Mouse (Mus musculus) heart, embryonic 10.5 days (tissue): Measurements from ENCODE around the gene Tns2. TPM values are rescaled to one million over a fixed set of nuclear protein-coding genes. Genes with fewer than 3 reads are reported as not detected.

Source experiments
- DNase-seq: peaks from one replicate; pipeline ENCODE4 v3.0.0-alpha.2; 2017; ENCODE audit warnings: low spot score
- H3K27ac ChIP-seq: fragments of 300-500 bp; sonication (generic); 2 replicates; pipeline ENCODE4 v1.5.1; 2016; ENCODE audit warnings: mild to moderate bottlenecking
- H3K27me3 ChIP-seq: fragments of 300-500 bp; sonication (generic); 2 replicates; pipeline ENCODE4 v1.6.1; 2016; ENCODE audit warnings: mild to moderate bottlenecking; ENCODE audit not compliant: poor library complexity, insufficient read depth, severe bottlenecking
- H3K36me3 ChIP-seq: fragments of 300-500 bp; sonication (generic); 2 replicates; pipeline ENCODE4 v1.6.1; 2016; ENCODE audit warnings: mild to moderate bottlenecking, moderate library complexity
- H3K4me1 ChIP-seq: fragments of 300-500 bp; sonication (generic); 2 replicates; pipeline ENCODE4 v1.6.1; 2016; ENCODE audit warnings: mild to moderate bottlenecking
- H3K4me3 ChIP-seq: fragments of 300-500 bp; sonication (generic); 2 replicates; pipeline ENCODE4 v1.5.1; 2016; ENCODE audit warnings: mild to moderate bottlenecking, moderate library complexity
- H3K9me3 ChIP-seq: fragments of 300-500 bp; sonication (generic); 2 replicates; pipeline ENCODE4 v1.6.1; 2016; ENCODE audit warnings: mild to moderate bottlenecking, moderate library complexity
- WGBS: fragments of 180-500 bp; shearing (Covaris S2); methylation state at CpG from one replicate; pipeline ENCODE4 v1.1.7; 2016; 5-methylcytosine and 5-hydroxymethylcytosine counted together
- polyA plus RNA-seq: library from polyadenylated mRNA; unstranded; fragments of >200 nt; fragmentation: Nextera tagmentation; extraction: Ambion mirVana; gene quantifications from 2 replicates; pipeline ENCODE4 v1.2.1, GENCODE M21; 2016

Tns2 gene
- polyA plus RNA-seq, 1 experiment from 2014 or later = 19.8 TPM

DNA sequence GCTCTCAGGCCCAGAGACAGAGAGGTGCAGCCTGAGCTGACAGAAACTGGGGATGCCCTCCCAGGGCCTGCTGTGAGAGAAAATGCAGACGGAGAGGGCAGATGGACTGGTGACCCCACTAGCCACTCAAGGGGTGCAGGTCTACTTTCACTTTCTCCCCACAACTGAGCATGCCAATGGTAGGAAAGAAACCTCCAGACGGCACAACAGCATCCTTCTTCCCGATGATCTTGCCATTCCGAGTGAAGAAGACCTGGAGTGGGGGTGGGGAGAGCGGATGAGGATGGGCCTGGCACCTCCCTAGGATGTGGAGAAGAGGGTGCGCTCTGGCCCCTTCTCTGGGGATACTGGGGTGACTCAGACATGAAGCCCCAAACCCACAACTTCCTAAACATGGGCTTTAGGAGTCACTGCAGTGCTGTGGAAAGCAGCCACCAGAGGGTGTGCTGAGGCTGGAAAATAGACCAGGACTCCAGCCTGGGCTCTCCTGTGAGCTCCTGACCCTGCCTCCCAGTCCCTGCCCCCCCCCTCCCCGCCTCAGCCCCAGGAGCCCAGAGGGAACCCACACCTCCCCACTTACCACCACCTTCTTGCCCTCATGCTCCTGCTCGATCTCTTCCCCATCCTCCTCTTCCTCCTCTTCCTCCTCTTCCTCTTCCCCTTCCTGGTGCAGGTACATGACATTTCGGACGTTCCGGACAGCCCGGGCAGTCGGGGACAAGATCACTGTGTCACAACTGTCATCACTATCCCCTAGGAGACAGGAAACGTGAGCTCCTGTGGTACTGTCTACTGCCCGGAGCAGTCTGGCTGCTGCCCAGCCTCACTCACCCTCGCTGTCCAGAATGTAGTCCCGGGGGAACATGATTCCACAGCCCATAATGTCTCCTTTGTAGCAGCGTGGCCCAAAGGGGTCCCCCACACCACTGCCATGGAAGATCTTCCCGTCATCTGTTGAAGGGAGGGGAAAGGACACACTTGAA lies 17.5 kb downstream of the Tns2 start:
- no peak for DNase-seq
- no peak overlapping the region for H3K27ac ChIP-seq

GRCm38 (mm10) chr15:102118591-102118990 lies 18.4 kb downstream of the Tns2 start:
- H3K27me3 ChIP-seq = no peaks in the 10 kb centered on the region

More for the DNA sequence above, 17.5 kb downstream of the Tns2 start:
- Histone ChIP-seq H3K9me3 (no peaks in the 10 kb centered on the region), H3K36me3 (peaks cover 95% of the 10 kb centered on the region), H3K4me1 (peaks cover 4% of the 10 kb centered on the region; the same call in 1 of the 2 replicates), H3K27me3 (no peaks in the 10 kb centered on the region), H3K4me3 (no peak overlapping the region)
- 73% methylated on average over 19 of the region's 19 CpGs for WGBS

GRCm38 (mm10) chr15:102119121-102119830 lies 19.1 kb downstream of the Tns2 start:
- no peaks in the 10 kb centered on the region for H3K27me3 ChIP-seq
- no peaks in the 10 kb centered on the region for H3K9me3 ChIP-seq
- peaks cover 86% of the 10 kb centered on the region for H3K36me3 ChIP-seq
- DNase-seq = no peak
- H3K27ac ChIP-seq = no peak overlapping the region
- H3K4me1 ChIP-seq = no peaks in the 10 kb centered on the region
- 66% methylated on average over 8 of the region's 8 CpGs for WGBS
- H3K4me3 ChIP-seq = no peak overlapping the region

More at GRCm38 (mm10) chr15:102118591-102118990, 18.4 kb downstream of the Tns2 start:
- H3K4me1 ChIP-seq = no peaks in the 10 kb centered on the region
- no peak overlapping the region for H3K27ac ChIP-seq
- DNase-seq = no peak
- H3K9me3 ChIP-seq = no peaks in the 10 kb centered on the region
- peaks cover 90% of the 10 kb centered on the region for H3K36me3 ChIP-seq
- no peak overlapping the region for H3K4me3 ChIP-seq
- 82% methylated on average over 4 of the region's 4 CpGs for WGBS

GRCm38 (mm10) chr15:102119831-102120170 lies 19.6 kb downstream of the Tns2 start:
- peaks cover 86% of the 10 kb centered on the region for H3K36me3 ChIP-seq
- WGBS = 74% methylated on average over 2 of the region's 2 CpGs

DNA sequence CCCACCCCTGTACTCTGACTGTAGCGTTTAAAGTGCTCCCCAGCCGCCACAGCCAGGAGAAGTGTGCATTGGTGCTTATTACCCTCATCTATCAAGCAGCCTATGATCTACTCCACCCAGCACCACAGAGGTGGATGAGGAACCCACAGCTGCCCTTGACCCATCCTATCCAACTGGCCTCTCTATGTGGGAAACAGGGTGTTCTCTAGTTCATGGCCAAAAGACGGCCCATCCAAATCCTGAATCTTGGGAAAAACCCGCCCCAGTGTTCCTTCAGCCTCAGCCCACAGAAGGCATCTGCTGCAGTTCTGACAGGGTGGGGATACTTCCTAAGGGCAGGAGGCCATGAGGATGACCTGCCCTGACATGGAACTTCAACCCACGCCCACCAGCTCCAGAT lies 20.3 kb downstream of the Tns2 start:
- 85% methylated on average over 5 of the region's 5 CpGs for WGBS
- Histone ChIP-seq H3K9me3 (no peaks in the 10 kb centered on the region), H3K36me3 (peaks cover 86% of the 10 kb centered on the region), H3K4me3 (no peak overlapping the region), H3K27ac (no peak overlapping the region), H3K4me1 (no peaks in the 10 kb centered on the region), H3K27me3 (no peaks in the 10 kb centered on the region)
- DNase-seq = no peak

More at GRCm38 (mm10) chr15:102119831-102120170, 19.6 kb downstream of the Tns2 start:
- H3K27ac ChIP-seq = no peak overlapping the region
- H3K4me3 ChIP-seq = no peak overlapping the region
- H3K27me3 ChIP-seq = no peaks in the 10 kb centered on the region
- H3K9me3 ChIP-seq = no peaks in the 10 kb centered on the region
- H3K4me1 ChIP-seq = no peaks in the 10 kb centered on the region
- no peak for DNase-seq

DNA sequence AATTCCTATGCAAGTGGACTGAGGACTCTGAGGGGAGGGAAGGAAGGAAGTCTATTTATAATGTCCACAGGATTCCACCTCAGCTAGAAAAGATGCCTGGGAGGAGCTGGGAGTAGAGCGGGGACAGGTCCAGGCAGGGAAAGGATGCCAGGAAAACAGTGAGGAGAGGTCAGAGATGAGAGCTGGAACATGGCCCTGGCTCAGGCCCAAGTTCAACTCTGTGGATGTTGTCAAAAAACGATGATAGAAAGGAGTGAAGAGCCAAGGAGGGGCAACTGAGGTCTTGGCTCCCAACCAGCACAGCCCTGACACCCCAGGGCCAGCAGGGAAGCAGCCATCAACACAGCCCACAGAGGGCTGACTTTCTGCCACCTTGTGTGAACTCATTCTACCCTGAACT lies 26.1 kb downstream of the Tns2 start:
- Histone ChIP-seq H3K27ac (0 out of 2 replicates have a peak overlapping the region, but pooled peaks have one; percentile 29), H3K27me3 (no peaks in the 10 kb centered on the region), H3K4me1 (peaks cover 11% of the 10 kb centered on the region; the same call in 1 of the 2 replicates), H3K36me3 (peaks cover 84% of the 10 kb centered on the region), H3K9me3 (no peaks in the 10 kb centered on the region), H3K4me3 (no peak overlapping the region)
- no peak for DNase-seq
- WGBS = 66% methylated on average over 2 of the region's 2 CpGs

DNA sequence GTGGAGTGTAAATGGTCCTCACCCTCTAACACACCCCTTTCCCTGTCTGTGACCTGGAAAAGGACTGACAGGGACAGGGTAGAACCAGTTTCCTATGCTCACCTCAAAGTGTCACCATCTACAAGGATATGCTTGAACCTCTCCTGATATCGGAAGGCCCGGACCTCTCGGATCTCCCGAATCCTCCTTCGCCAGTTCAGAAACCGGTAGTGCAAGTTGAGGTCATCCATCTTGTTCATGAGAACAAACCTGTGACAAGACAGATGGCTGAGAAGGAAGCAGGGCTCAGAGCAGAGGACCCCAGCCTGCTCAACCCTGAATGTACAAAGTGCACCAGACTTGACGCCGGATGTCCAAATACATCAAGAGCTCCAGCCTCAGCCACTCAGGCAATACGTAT lies 33.1 kb downstream of the Tns2 start:
- WGBS = 88% methylated on average over 9 of the region's 9 CpGs
- no peak overlapping the region for H3K4me3 ChIP-seq

DNA sequence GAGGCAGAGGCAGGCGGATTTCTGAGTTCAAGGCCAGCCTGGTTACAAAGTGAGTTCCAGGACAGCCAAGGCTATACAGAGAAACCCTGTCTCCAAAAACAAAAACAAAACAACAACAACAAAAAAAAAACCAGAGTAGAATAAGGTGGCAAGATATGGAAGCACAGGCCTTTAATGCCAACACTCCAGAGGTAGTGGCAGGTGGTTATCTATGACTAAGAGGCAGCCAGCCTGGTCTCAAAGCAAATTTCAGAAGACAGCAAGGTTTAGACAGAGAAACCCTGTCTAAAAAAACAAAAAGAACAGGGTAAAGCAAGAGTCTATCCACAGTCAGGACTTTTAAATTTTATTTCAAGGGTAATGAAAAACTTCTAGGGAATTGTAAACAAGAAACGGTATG lies 34.5 kb downstream of the Tns2 start:
- Histone ChIP-seq H3K4me3 (peak overlapping the region; percentile 89; the same call in 1 of the 2 replicates), H3K36me3 (peaks cover 36% of the 10 kb centered on the region), H3K27ac (no peak overlapping the region), H3K9me3 (no peaks in the 10 kb centered on the region), H3K4me1 (peaks cover 21% of the 10 kb centered on the region), H3K27me3 (no peaks in the 10 kb centered on the region)
- DNase-seq = no peak
- 87% methylated on average over 2 of the region's 2 CpGs for WGBS

More for the DNA sequence above, 33.1 kb downstream of the Tns2 start:
- Histone ChIP-seq H3K4me1 (peaks cover 21% of the 10 kb centered on the region), H3K27me3 (no peaks in the 10 kb centered on the region), H3K36me3 (peaks cover 49% of the 10 kb centered on the region), H3K27ac (no peak overlapping the region), H3K9me3 (no peaks in the 10 kb centered on the region)
- no peak for DNase-seq

- H3K4me1 ChIP-seq = peaks cover 21% of the 10 kb centered on the region
- H3K9me3 ChIP-seq = no peaks in the 10 kb centered on the region
- H3K36me3 ChIP-seq = peaks cover 27% of the 10 kb centered on the region
- no peaks in the 10 kb centered on the region for H3K27me3 ChIP-seq
- H3K4me3 ChIP-seq = peak overlapping the region; percentile 89
- 1% methylated on average over 35 of the region's 35 CpGs for WGBS
- no peak for DNase-seq
- H3K27ac ChIP-seq = peak overlapping the region; percentile 92
These were observed 35.4 kb downstream of the Tns2 start for GRCm38 (mm10) chr15:102135522-102136128.

DNA sequence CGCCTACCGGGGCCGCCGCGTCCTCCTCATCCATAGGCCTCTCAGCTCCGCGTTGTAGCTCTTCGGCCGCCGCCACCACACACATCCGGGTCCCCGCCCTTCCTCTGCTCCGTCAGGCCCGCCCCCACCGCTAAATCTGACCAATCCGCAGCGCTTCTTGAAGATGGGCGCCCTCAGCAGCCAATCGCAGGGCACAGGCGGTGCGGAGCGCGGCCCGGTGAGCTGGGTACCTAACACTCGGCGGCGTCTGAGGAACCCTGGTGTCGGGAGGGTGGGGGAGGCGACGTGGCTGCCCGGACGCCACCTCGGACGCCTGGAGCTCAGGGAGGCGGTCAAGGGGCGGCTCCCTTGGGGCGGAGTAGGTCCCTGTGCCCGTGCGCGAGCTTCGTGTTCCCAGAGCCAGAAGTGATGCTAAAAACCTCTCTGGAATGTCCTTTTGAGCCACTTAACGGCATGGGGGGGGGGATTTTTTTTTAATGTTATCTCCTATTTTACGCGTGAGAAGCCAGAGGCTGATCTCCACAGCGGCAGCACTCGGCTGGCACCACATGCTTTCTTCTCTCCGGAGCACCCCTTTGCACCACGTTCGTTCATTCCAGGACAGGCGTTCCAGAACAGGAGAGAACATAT lies 36.0 kb downstream of the Tns2 start, which contains the start of gene Spryd3:
Spryd3 (minus strand) TSS at position 106 of the 630 bp plus-strand sequence.
- H3K27ac ChIP-seq = peak within 1 kb of the TSS; percentile 92
- peaks cover 21% of the 10 kb centered on the region for H3K4me1 ChIP-seq
- DNase-seq = peak; percentile 99
- H3K36me3 ChIP-seq = peaks cover 21% of the 10 kb centered on the region
- no peaks in the 10 kb centered on the region for H3K9me3 ChIP-seq
- under 1% methylated on average over 50 of the region's 50 CpGs for WGBS
- peak within 1 kb of the TSS; percentile 89 for H3K4me3 ChIP-seq
- no peaks in the 10 kb centered on the region for H3K27me3 ChIP-seq

DNA sequence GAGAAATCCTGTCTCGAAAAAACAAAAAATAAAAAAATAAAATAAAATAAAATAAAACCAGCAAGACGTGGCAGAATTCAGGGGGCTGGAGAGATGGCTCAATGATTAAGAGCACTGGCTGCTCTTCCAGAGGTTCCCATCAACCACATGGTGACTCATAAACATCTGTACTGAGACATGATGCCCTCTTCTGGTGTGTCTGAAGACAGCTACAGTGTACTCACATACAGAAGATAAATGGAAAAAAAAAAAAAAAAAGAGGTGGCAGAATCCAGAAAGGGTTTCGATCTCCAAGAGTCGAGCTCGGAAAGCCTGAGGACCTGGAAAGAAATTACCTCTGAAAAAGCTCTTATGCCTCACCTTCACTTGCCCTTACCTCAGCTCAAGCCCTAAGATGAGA lies 40.9 kb downstream of the Tns2 start:
- peaks cover 36% of the 10 kb centered on the region for H3K4me1 ChIP-seq
- H3K36me3 ChIP-seq = no peaks in the 10 kb centered on the region
- H3K4me3 ChIP-seq = no peak overlapping the region
- no peaks in the 10 kb centered on the region for H3K9me3 ChIP-seq
- no peak for DNase-seq
- H3K27me3 ChIP-seq = peaks cover 46% of the 10 kb centered on the region
- no peak overlapping the region for H3K27ac ChIP-seq
- 91% methylated on average over 5 of the region's 5 CpGs for WGBS
